Mouse (Mus musculus) hindbrain, embryonic 14.5 days (tissue): ENCODE measurements around the gene Agr2. TPM values are rescaled to one million over a fixed set of nuclear protein-coding genes. Genes with fewer than 3 reads are reported as not detected.
A peak's percentile ranks its signal among the peaks of the same experiment; 100 is the strongest.

ENCODE experiments used
- ATAC-seq: fragments of 200-750 bp; cut with Nextera tagmentation; 2 replicates; pipeline ENCODE4 v1.8.0; 2017; ENCODE audit warnings: moderate number of reproducible peaks, mild to moderate bottlenecking, moderate TSS enrichment, moderate library complexity; ENCODE audit not compliant: low FRiP score
- DNase-seq: peaks from one replicate; pipeline ENCODE4 v3.0.0-alpha.2; 2015; ENCODE audit warnings: low spot score
- H3K27ac ChIP-seq: fragments of 300-500 bp; sonication (generic); 2 replicates; pipeline ENCODE4 v1.5.1; 2014; ENCODE audit warnings: mild to moderate bottlenecking, moderate library complexity
- H3K27me3 ChIP-seq: fragments of 300-500 bp; sonication (generic); 2 replicates; pipeline ENCODE4 v1.6.1; 2014; ENCODE audit warnings: mild to moderate bottlenecking, low read length, mixed read lengths; ENCODE audit not compliant: control insufficient read depth, insufficient read depth
- H3K36me3 ChIP-seq: fragments of 300-500 bp; sonication (generic); replicated peaks from 2 replicates; pipeline ENCODE4 v1.6.1; 2014; ENCODE audit not compliant: control insufficient read depth, insufficient read depth
- H3K4me1 ChIP-seq: fragments of 300-500 bp; sonication (generic); replicated peaks from 2 replicates; pipeline ENCODE4 v1.6.1; 2014; ENCODE audit warnings: antibody characterized with exemption, low read length, mixed read lengths; ENCODE audit not compliant: control insufficient read depth, insufficient read depth
- H3K4me2 ChIP-seq: fragments of 300-500 bp; sonication (generic); replicated peaks from 2 replicates; pipeline ENCODE4 v1.6.1; 2014; ENCODE audit warnings: mild to moderate bottlenecking, moderate library complexity
- H3K4me3 ChIP-seq: fragments of 300-500 bp; sonication (generic); replicated peaks from 2 replicates; pipeline ENCODE4 v1.5.1; 2014; ENCODE audit warnings: mild to moderate bottlenecking, low read length
- H3K9ac ChIP-seq: fragments of 300-500 bp; sonication (generic); 2 replicates; pipeline ENCODE4 v1.6.1; 2014
- H3K9me3 ChIP-seq: fragments of 300-500 bp; sonication (generic); 2 replicates; pipeline ENCODE4 v1.6.1; 2016; ENCODE audit warnings: low read length; ENCODE audit not compliant: control insufficient read depth
- WGBS: fragments of 180-500 bp; shearing (Covaris S2); extraction: QIAGEN DNeasy Blood & Tissue Kit; methylation state at CpG from one replicate; pipeline ENCODE4 v1.1.7; 2014; 5-methylcytosine and 5-hydroxymethylcytosine counted together
- polyA plus RNA-seq: library from polyadenylated mRNA; unstranded; fragments of >200 nt; fragmentation: Nextera tagmentation; extraction: Ambion mirVana; gene quantifications from 2 replicates; pipeline ENCODE4 v1.2.1, GENCODE M21; 2014

Gene Agr2
- polyA plus RNA-seq, 1 experiment from 2014 or later: not detected

GRCm38 (mm10) chr12:36017791-36018190 lies 25.1 kb downstream of the Agr2 start:
- Histone ChIP-seq H3K27ac (no peak overlapping the region), H3K36me3 (peaks cover 57% of the 10 kb centered on the region), H3K27me3 (no peaks in the 10 kb centered on the region), H3K4me1 (no peaks in the 10 kb centered on the region), H3K9me3 (no peaks in the 10 kb centered on the region), H3K4me2 (no peak overlapping the region), H3K4me3 (no peak overlapping the region), H3K9ac (no peak overlapping the region)
- WGBS: 84% methylated on average over 2 of the region's 2 CpGs
- no peak for ATAC-seq
- DNase-seq: no peak

- Histone ChIP-seq H3K4me3 (no peak overlapping the region), H3K9me3 (no peaks in the 10 kb centered on the region), H3K36me3 (peaks cover 54% of the 10 kb centered on the region), H3K27ac (no peak overlapping the region), H3K27me3 (no peaks in the 10 kb centered on the region), H3K4me1 (no peaks in the 10 kb centered on the region; the same call in none of the 2 replicates), H3K4me2 (no peak overlapping the region), H3K9ac (no peak overlapping the region)
- no peak for ATAC-seq
- 83% methylated on average over 4 of the region's 4 CpGs for WGBS
- DNase-seq: no peak
These were observed 26.9 kb downstream of the Agr2 start for GRCm38 (mm10) chr12:36019572-36019971.

GRCm38 (mm10) chr12:36020081-36020480 lies 27.4 kb downstream of the Agr2 start:
- H3K4me1 ChIP-seq: no peaks in the 10 kb centered on the region; the same call in none of the 2 replicates
- peaks cover 48% of the 10 kb centered on the region for H3K36me3 ChIP-seq
- no peak overlapping the region for H3K4me3 ChIP-seq
- no peak overlapping the region for H3K4me2 ChIP-seq
- H3K9ac ChIP-seq: no peak overlapping the region
- ATAC-seq (0 out of 2 replicates have a peak, but pooled peaks have one; percentile 11), DNase-seq (no peak)
- no peaks in the 10 kb centered on the region for H3K9me3 ChIP-seq
- H3K27me3 ChIP-seq: no peaks in the 10 kb centered on the region
- 87% methylated on average over 3 of the region's 3 CpGs for WGBS
- no peak overlapping the region for H3K27ac ChIP-seq

GRCm38 (mm10) chr12:36020710-36021109 lies 28.0 kb downstream of the Agr2 start:
- H3K4me3 ChIP-seq: no peak overlapping the region
- no peaks in the 10 kb centered on the region for H3K27me3 ChIP-seq
- ATAC-seq (no peak), DNase-seq (no peak)
- no peaks in the 10 kb centered on the region for H3K9me3 ChIP-seq
- H3K36me3 ChIP-seq: peaks cover 42% of the 10 kb centered on the region
- no peak overlapping the region for H3K9ac ChIP-seq
- H3K27ac ChIP-seq: no peak overlapping the region
- 98% methylated on average over 2 of the region's 2 CpGs for WGBS
- no peaks in the 10 kb centered on the region; the same call in none of the 2 replicates for H3K4me1 ChIP-seq
- H3K4me2 ChIP-seq: no peak overlapping the region

GRCm38 (mm10) chr12:36026126-36026525 lies 33.4 kb downstream of the Agr2 start:
- ATAC-seq: no peak
- no peak overlapping the region for H3K27ac ChIP-seq
- H3K9ac ChIP-seq: no peak overlapping the region

GRCm38 (mm10) chr12:36027171-36027570 lies 34.5 kb downstream of the Agr2 start:
- Histone ChIP-seq H3K27me3 (no peaks in the 10 kb centered on the region), H3K9me3 (no peaks in the 10 kb centered on the region), H3K27ac (no peak overlapping the region), H3K4me2 (no peak overlapping the region), H3K9ac (no peak overlapping the region), H3K4me1 (peaks cover 3% of the 10 kb centered on the region), H3K36me3 (no peaks in the 10 kb centered on the region), H3K4me3 (no peak overlapping the region)
- ATAC-seq (no peak), DNase-seq (no peak)
- WGBS: 95% methylated on average over 2 of the region's 2 CpGs

More at GRCm38 (mm10) chr12:36026126-36026525, 33.4 kb downstream of the Agr2 start:
- Histone ChIP-seq H3K4me3 (no peak overlapping the region), H3K9me3 (no peaks in the 10 kb centered on the region), H3K36me3 (peaks cover 5% of the 10 kb centered on the region), H3K4me1 (peaks cover 3% of the 10 kb centered on the region), H3K27me3 (no peaks in the 10 kb centered on the region), H3K4me2 (no peak overlapping the region)
- DNase-seq: no peak
- WGBS: 89% methylated on average over 4 of the region's 4 CpGs

- ATAC-seq: no peak
- no peak overlapping the region for H3K9ac ChIP-seq
- H3K4me3 ChIP-seq: no peak overlapping the region
- no peak overlapping the region for H3K4me2 ChIP-seq
- H3K9me3 ChIP-seq: no peaks in the 10 kb centered on the region
- DNase-seq: no peak
- H3K4me1 ChIP-seq: peaks cover 7% of the 10 kb centered on the region
- WGBS: 76% methylated on average over 5 of the region's 5 CpGs
- H3K27me3 ChIP-seq: no peaks in the 10 kb centered on the region
- H3K36me3 ChIP-seq: no peaks in the 10 kb centered on the region
- no peak overlapping the region for H3K27ac ChIP-seq
These were observed 36.4 kb downstream of the Agr2 start for GRCm38 (mm10) chr12:36028968-36029645.

- DNase-seq: no peak
- Histone ChIP-seq H3K36me3 (no peaks in the 10 kb centered on the region), H3K27me3 (no peaks in the 10 kb centered on the region), H3K9me3 (no peaks in the 10 kb centered on the region), H3K4me1 (peaks cover 7% of the 10 kb centered on the region), H3K4me2 (no peak overlapping the region), H3K4me3 (no peak overlapping the region), H3K9ac (no peak overlapping the region), H3K27ac (no peak overlapping the region)
- no peak for ATAC-seq
- WGBS: 79% methylated on average over 4 of the region's 6 CpGs
These were observed 37.0 kb downstream of the Agr2 start for GRCm38 (mm10) chr12:36029687-36030086.

GRCm38 (mm10) chr12:36030660-36031363 lies 38.1 kb downstream of the Agr2 start:
- Histone ChIP-seq H3K27ac (no peak overlapping the region), H3K4me2 (no peak overlapping the region), H3K9me3 (0 out of 2 replicates have a peak, but pooled peaks cover 3% of the 10 kb centered on the region), H3K27me3 (no peaks in the 10 kb centered on the region), H3K36me3 (no peaks in the 10 kb centered on the region), H3K4me1 (peaks cover 7% of the 10 kb centered on the region), H3K9ac (no peak overlapping the region), H3K4me3 (no peak overlapping the region)
- WGBS: 92% methylated on average over 12 of the region's 12 CpGs
- ATAC-seq (no peak), DNase-seq (no peak)
